Mouse (Mus musculus) thymus, postnatal 0 days (tissue): Measurements from ENCODE around the gene Ptprk. TPM values are rescaled to one million over a fixed set of nuclear protein-coding genes. Genes with fewer than 3 reads are reported as not detected.

Experiments used
- DNase-seq: peaks from one replicate; pipeline ENCODE4 v3.0.0-alpha.2; 2015; ENCODE audit warnings: low spot score
- polyA plus RNA-seq: library from polyadenylated mRNA; unstranded; fragments of >200 nt; fragmentation: Nextera tagmentation; extraction: Ambion mirVana; gene quantifications from 2 replicates; pipeline ENCODE4 v1.2.1, GENCODE M21; 2015

The Ptprk gene
- polyA plus RNA-seq, 1 experiment from 2014 or later = 6.6 TPM

GRCm38 (mm10) chr10:28395610-28396519 lies 321.2 kb downstream of the Ptprk start:
- no peak for DNase-seq

DNA sequence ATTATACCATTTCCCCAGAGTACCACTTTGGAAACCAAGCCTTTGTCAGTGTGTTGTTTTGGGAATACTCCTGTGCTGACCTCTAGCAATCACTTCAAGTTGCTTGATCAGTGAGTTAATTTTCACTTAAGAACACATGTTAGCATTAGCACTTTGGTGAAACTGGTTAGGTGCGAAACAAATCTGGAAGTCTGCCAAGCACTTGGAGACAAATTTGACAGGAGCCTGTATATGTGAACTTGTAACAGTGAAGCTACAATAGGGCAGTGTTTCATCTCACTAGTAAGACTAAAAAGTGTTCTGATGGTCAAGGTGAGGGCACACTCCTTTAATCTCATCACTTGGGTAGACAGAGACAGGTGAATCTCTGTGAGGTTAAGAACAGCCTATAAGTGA lies 321.9 kb downstream of the Ptprk start:
- no peak for DNase-seq

- DNase-seq = no peak
Observed at GRCm38 (mm10) chr10:28401796-28402195, 327.2 kb downstream of the Ptprk start.

DNA sequence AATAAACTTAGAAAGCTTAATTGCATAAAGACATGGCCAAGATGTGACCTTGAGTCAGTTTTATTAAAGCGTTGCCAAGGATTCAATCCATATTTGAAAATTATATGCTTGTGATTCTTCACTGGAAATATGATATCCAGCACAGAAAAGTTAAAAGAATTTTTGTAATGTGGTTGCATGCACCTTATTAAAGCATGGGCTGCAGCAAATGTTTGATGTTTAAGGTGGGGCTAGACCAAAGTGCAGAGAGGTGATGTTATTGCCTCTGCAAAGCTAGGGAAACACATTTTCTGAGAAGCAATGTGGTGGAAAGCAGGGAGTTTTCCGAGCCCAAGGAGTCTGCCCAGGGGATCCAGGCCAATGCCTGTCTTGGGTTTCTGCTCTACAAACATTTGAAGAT lies 334.4 kb downstream of the Ptprk start:
- DNase-seq = no peak

- no peak for DNase-seq
Observed at GRCm38 (mm10) chr10:28414823-28415222, 340.2 kb downstream of the Ptprk start.

GRCm38 (mm10) chr10:28422622-28423021 lies 348.0 kb downstream of the Ptprk start:
- no peak for DNase-seq

DNA sequence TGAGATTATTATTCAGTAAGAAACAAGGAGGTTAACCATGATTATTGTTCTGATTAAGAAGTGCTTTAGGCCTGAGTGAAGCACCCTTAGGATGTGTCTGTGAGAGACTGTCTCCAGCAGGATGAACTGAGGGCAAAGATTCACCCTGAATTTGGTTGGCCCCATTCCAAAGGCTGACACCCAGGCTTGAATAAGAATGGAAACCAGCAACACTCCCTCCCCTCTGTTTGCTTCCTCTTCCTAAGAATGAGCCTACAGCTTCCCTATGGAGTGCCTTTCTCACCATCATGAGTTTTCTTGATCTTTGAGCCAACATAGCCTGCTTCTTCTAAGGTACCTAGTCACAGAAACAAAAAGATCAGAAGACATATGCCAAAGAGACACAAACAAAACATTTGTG lies 350.8 kb downstream of the Ptprk start:
- no peak for DNase-seq

- no peak for DNase-seq
Observed at GRCm38 (mm10) chr10:28436084-28436483, 361.5 kb downstream of the Ptprk start.

GRCm38 (mm10) chr10:28449853-28450252 lies 375.2 kb downstream of the Ptprk start:
- DNase-seq = no peak

DNA sequence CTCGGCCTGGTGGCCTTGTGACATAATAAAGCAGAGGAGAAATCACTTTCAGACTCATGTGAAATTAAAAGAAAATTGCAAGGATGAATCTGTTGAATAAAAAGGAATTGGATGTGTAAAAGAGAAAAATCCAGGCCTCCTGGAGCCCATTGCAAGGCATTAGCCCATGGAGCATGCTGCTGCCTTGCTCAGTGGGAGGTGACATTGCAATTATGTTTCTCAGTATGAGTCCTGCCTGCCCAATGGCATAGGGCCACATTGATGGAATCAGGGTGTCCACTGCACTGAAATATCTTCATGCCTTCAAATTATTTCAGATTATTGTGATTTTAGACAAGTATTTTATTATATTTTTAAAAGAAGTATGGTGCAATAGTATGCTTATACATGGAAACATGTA lies 376.0 kb downstream of the Ptprk start:
- no peak for DNase-seq

- DNase-seq = no peak
Observed at GRCm38 (mm10) chr10:28458027-28458426, 383.4 kb downstream of the Ptprk start.

DNA sequence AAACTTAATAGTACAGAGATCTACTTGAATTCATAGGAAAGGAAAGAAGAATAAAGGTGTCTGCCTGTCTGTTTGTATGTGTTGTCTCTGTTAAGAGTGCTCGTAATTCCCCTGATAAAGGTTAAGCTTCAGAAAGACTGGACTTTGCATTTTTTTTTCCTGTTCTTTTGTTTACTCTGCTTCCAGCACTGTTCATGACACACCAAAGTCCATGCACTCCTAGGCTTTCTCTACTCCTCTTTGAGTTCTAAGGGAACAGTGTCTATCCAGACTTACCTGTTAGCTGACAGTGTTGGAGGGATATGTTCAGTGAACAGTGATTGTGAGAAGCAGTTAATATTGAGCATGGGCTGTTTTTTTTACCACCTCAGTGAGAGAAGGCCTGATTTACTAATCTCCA lies 385.3 kb downstream of the Ptprk start:
- DNase-seq = no peak

GRCm38 (mm10) chr10:28463706-28464105 lies 389.1 kb downstream of the Ptprk start:
- DNase-seq = no peak

- DNase-seq = no peak
Observed at GRCm38 (mm10) chr10:28464766-28465548, 390.3 kb downstream of the Ptprk start.

DNA sequence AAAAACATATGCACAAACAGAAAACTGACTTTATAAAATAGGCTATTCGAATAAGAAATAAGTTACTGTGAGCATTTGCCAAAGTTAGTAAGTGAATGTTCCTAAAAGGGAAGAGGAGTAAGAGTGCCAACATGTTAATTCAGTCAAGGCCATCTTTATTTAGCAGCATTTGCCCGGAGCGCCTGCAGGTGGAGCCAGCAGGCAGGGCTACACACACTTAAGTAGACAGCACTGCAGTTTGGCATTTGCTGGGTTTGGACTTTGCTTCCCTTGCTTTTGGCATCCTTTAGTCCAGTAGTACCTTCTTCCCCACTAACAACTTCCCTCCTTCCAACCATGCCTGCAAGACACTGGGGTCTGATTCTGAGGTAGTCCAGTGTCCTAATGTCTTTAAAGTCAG lies 411.0 kb downstream of the Ptprk start:
- peak; percentile 74 for DNase-seq

DNA sequence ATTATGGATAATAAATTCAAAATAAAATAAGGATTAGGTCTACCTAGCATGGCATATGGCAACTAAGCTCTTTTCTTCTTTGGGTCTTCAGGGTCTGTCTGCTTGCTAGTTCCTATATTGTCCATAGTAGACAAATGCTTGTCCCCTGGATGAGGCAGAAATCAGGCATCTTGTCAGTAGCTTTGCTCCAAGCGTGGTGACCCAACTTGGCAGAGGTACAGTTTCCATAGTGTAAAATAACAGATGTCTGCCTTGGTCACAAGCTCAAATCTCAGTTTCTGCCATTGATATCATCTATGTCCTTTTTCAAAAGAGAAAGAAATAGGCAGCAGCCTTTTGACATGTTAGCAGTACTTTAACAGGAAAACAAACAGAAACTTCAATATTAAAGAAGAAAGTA lies 416.4 kb downstream of the Ptprk start:
- no peak for DNase-seq

DNA sequence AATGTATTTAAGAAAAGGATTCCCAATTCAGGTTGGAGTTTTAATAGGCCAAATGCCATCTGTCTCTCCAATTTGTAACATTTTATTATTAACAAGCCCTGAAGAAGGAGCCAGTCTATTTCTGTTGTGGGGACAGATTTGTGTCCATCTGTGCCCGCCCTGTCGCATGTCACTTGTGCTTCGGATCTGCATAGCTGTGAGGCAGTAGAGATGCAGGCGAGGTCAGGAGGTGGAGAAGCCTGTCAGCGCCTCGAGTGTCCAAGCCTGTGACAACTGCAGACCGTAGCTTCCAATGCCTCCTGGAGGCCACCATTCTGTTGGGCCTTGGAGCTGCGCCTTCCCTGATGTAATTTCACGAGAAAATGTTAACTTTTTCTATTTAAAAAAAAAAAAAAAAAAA lies 417.6 kb downstream of the Ptprk start:
- no peak for DNase-seq

DNA sequence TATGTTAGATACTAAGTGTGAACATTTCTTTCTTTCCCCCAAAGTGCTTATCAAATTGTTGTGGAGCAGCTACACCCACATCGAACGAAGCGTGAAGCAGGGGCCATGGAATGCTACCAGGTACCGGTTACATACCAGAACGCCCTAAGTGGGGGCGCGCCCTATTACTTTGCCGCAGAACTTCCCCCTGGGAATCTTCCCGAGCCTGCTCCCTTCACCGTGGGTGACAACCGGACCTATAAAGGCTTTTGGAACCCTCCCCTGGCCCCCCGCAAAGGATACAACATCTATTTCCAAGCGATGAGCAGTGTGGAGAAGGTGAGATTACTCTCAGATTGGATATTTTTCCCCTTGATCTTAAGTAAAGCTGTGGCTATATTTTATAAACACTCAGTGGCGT lies 418.2 kb downstream of the Ptprk start:
- no peak for DNase-seq

GRCm38 (mm10) chr10:28493271-28493861 lies 418.7 kb downstream of the Ptprk start:
- DNase-seq = no peak

DNA sequence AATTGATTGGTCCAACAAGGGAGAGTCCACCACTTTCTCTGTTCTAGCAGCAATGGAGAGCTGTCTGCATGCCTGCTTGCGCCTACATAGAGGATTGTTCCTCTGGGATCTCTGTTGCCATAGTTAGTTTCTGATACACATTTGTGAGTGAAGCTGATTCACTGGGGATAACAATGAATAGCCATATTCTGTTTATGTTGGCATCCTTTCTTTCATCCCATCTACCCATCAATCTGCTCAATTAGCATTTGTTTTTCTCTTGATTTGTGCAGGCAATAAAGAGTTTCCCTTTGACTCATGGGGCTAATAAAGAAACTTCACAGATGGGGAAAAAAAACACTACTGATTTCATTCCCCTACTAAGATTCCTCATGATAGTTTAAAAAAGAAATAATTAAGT lies 423.2 kb downstream of the Ptprk start:
- DNase-seq = no peak

- peak; percentile 19 for DNase-seq
Observed at GRCm38 (mm10) chr10:28498504-28498903, 423.9 kb downstream of the Ptprk start.

DNA sequence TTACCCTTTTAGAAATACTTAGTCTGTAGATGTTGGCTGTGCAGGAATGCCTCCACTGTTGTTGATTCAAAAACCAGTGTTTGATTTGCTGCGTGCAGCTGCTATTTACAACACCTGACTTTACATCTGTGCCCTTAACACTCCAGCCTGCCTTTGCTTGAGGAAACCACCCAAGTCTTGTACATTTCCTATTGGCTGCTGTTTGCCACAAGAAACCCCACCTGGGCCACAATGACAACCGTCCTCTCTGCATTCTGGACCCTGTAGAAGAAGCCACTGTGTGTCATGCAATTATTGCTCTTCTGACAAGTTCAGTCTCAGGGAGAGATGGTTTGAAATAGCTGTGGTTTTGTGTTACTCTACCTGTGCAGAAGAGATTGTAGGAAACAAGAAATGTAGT lies 439.0 kb downstream of the Ptprk start:
- peak; percentile 90 for DNase-seq
